Mouse (Mus musculus) MEL (cell line): ENCODE data around the gene Gm5965. TPM values are rescaled to one million over a fixed set of nuclear protein-coding genes. Genes with fewer than 3 reads are reported as not detected.

ENCODE experiments used
- DNase-seq: peaks from one replicate; pipeline ENCODE4 v3.0.0; 2011; ENCODE audit warnings: low read depth, low spot score
- H3K27ac ChIP-seq: 2 replicates; pipeline ENCODE4 v1.5.1; 2012; ENCODE audit warnings: low read depth, mild to moderate bottlenecking, control low read depth, low read length, moderate library complexity; ENCODE audit not compliant: control insufficient read depth
- H3K27me3 ChIP-seq, 2 experiments: fragments of 150-350 bp in 1 of 2; sonication (generic) in 1 of 2; 2 replicates each; pipeline ENCODE4 v1.6.1; 2012; ENCODE audit warnings: low read length in 2 of 2, mild to moderate bottlenecking in 2 of 2, improper control_type of control experiment in 1 of 2, moderate library complexity in 1 of 2; ENCODE audit not compliant: insufficient read depth in 2 of 2, control insufficient read depth in 1 of 2
- H3K36me3 ChIP-seq, 2 experiments: 2 replicates each; pipeline ENCODE4 v1.6.1; 2012 to 2014; ENCODE audit warnings: low read length in 2 of 2, improper control_type of control experiment in 1 of 2, inconsistent platforms in 1 of 2, mild to moderate bottlenecking in 1 of 2; ENCODE audit not compliant: insufficient read depth in 2 of 2, control insufficient read depth in 1 of 2
- H3K4me1 ChIP-seq, 2 experiments: fragments of 150-350 bp in 1 of 2; sonication (generic) in 1 of 2; 2 replicates each; pipeline ENCODE4 v1.6.1; 2012; ENCODE audit warnings: low read length in 2 of 2, improper control_type of control experiment in 1 of 2, mild to moderate bottlenecking in 1 of 2; ENCODE audit not compliant: insufficient read depth in 2 of 2, control insufficient read depth in 1 of 2
- H3K4me3 ChIP-seq, 2 experiments: fragments of 150-350 bp in 1 of 2; sonication (generic) in 1 of 2; 2 replicates each; pipeline ENCODE4 v1.5.1; 2012; ENCODE audit warnings: low read depth in 2 of 2, low read length in 2 of 2, mild to moderate bottlenecking in 2 of 2, moderate library complexity in 2 of 2, control low read depth in 1 of 2, improper control_type of control experiment in 1 of 2; ENCODE audit not compliant: control insufficient read depth in 1 of 2, insufficient read depth in 1 of 2
- H3K79me2 ChIP-seq: 2 replicates; pipeline ENCODE4 v1.6.1; 2012; ENCODE audit warnings: mild to moderate bottlenecking, low read length, moderate library complexity; ENCODE audit not compliant: control insufficient read depth, poor library complexity, insufficient read depth
- H3K9ac ChIP-seq: 2 replicates; pipeline ENCODE4 v1.6.1; 2012; ENCODE audit warnings: low read depth, mild to moderate bottlenecking, control low read depth, low read length, moderate library complexity; ENCODE audit not compliant: control insufficient read depth, poor library complexity, severe bottlenecking
- H3K9me3 ChIP-seq: fragments of 150-350 bp; sonication (generic); replicated peaks from 2 replicates; pipeline ENCODE4 v1.6.1; 2012; ENCODE audit warnings: mild to moderate bottlenecking, low read length, improper control_type of control experiment, moderate library complexity; ENCODE audit not compliant: insufficient read depth
- CHD1 ChIP-seq: IDR thresholded peaks from 2 replicates; pipeline ENCODE4 v1.6.1; 2012; ENCODE audit warnings: low read depth, mild to moderate bottlenecking, inconsistent platforms, low read length, improper control_type of control experiment
- E2F4 ChIP-seq: IDR thresholded peaks from 2 replicates; pipeline ENCODE4 v1.6.1; 2011; ENCODE audit warnings: low read depth, low read length, improper control_type of control experiment, borderline replicate concordance
- GABPA ChIP-seq: IDR thresholded peaks from 2 replicates; pipeline ENCODE4 v1.6.1; 2012; ENCODE audit warnings: low read depth, mild to moderate bottlenecking, inconsistent platforms, low read length, improper control_type of control experiment, moderate library complexity
- GATA1 ChIP-seq: IDR thresholded peaks from 2 replicates; pipeline ENCODE4 v1.6.1; 2011; ENCODE audit warnings: low read depth, low read length, improper control_type of control experiment
- MAFK ChIP-seq: IDR thresholded peaks from 2 replicates; pipeline ENCODE4 v1.6.1; 2011; ENCODE audit warnings: low read depth, mild to moderate bottlenecking, low read length, improper control_type of control experiment, borderline replicate concordance
- MEF2A ChIP-seq: IDR thresholded peaks from 2 replicates; pipeline ENCODE4 v1.6.1; 2014; ENCODE audit warnings: low read depth, mild to moderate bottlenecking, inconsistent platforms, low read length, improper control_type of control experiment; ENCODE audit not compliant: poor library complexity, insufficient replicate concordance, severe bottlenecking; ENCODE audit errors: extremely low read depth
- MYB ChIP-seq: IDR thresholded peaks from 2 replicates; pipeline ENCODE4 v1.6.1; 2011; ENCODE audit warnings: mild to moderate bottlenecking, low read depth, low read length, improper control_type of control experiment
- NELFE ChIP-seq: IDR thresholded peaks from 2 replicates; pipeline ENCODE4 v1.6.1; 2011; ENCODE audit warnings: low read depth, low read length, improper control_type of control experiment
- NRF1 ChIP-seq: IDR thresholded peaks from 2 replicates; pipeline ENCODE4 v1.6.1; 2014; ENCODE audit warnings: low read depth, mild to moderate bottlenecking, inconsistent platforms, low read length, improper control_type of control experiment, moderate library complexity; ENCODE audit not compliant: poor library complexity, insufficient read depth, severe bottlenecking
- POLR2A ChIP-seq, 2 experiments: IDR thresholded peaks; 2 replicates each; pipeline ENCODE4 v1.6.1; 2011 to 2012; ENCODE audit warnings: low read length in 2 of 2, mild to moderate bottlenecking in 2 of 2, control low read depth in 1 of 2, improper control_type of control experiment in 1 of 2, low read depth in 1 of 2, moderate library complexity in 1 of 2; ENCODE audit not compliant: control insufficient read depth in 1 of 2, insufficient read depth in 1 of 2, poor library complexity in 1 of 2
- RCOR1 ChIP-seq: IDR thresholded peaks from 2 replicates; pipeline ENCODE4 v1.6.1; 2012; ENCODE audit warnings: low read depth, mild to moderate bottlenecking, inconsistent platforms, low read length, improper control_type of control experiment
- SIN3A ChIP-seq: IDR thresholded peaks from 2 replicates; pipeline ENCODE4 v1.6.1; 2012; ENCODE audit warnings: low read length, improper control_type of control experiment, inconsistent platforms
- UBTF ChIP-seq: IDR thresholded peaks from 2 replicates; pipeline ENCODE4 v1.6.1; 2012; ENCODE audit warnings: low read depth, mild to moderate bottlenecking, inconsistent platforms, low read length, improper control_type of control experiment, moderate library complexity, borderline replicate concordance; ENCODE audit not compliant: insufficient read depth
- polyA plus RNA-seq, 2 experiments: library from polyadenylated mRNA; stranded (reverse) in 1 of 2; unstranded in 1 of 2; fragments of >175 nt in 1 of 2; fragments of >200 nt in 1 of 2; gene quantifications; 2 replicates each; pipeline versions ENCODE4 v1.2.1 to v1.2.4; 2012; ENCODE audit warnings: low replicate concordance in 2 of 2, low read depth in 1 of 2; ENCODE audit not compliant: insufficient read length in 2 of 2, insufficient read depth in 1 of 2, missing spikeins in 1 of 2
- total RNA-seq: library from RNA; depleted of rRNA; stranded (reverse); fragments of 300-350 nt; gene quantifications from 2 replicates; pipeline ENCODE4 v1.2.3, GENCODE M21; 2012; rRNA removed

Gm5965 gene
- total and polyA plus RNA-seq, 3 experiments, result not detected

- Histone ChIP-seq H3K4me1 (no peaks in the 10 kb centered on the region), H3K36me3 (no peaks in the 10 kb centered on the region), H3K9ac (no peak within 1 kb of the TSS), H3K4me3 (no peak within 1 kb of the TSS), H3K27me3 (no peaks in the 10 kb centered on the region), H3K9me3 (no peaks in the 10 kb centered on the region), H3K79me2 (no peaks in the 10 kb centered on the region), H3K27ac (no peak within 1 kb of the TSS)
- TF ChIP-seq MAFK (no peak), UBTF (no peak)
- DNase-seq, result no peak
These were observed 48.5 kb downstream of the Gm5965 start, which contains the start of gene Krtap14 for GRCm38 (mm10) chr16:88826095-88826652. TSS of gene Krtap14 (minus strand) at chr16:88826145.

- Histone ChIP-seq H3K79me2 (no peaks in the 10 kb centered on the region), H3K4me1 (no peaks in the 10 kb centered on the region)
- TF ChIP-seq E2F4 (no peak), MEF2A (no peak), CHD1 (no peak), MYB (no peak), NELFE (no peak), GABPA (no peak), NRF1 (no peak), RCOR1 (no peak), POLR2A (IDR thresholded peaks at IDR 0.05; ENCODE audit: control insufficient read depth in 1 of 2, insufficient read depth in 1 of 2, low read depth in 1 of 2, low read length in 2 of 2, poor library complexity in 1 of 2) (no peak), GATA1 (no peak), SIN3A (no peak)
- TF ChIP-seq, all 39 proteins: peak for 0
- no peaks in the 10 kb centered on the region for H3K27me3 ChIP-seq
- H3K27ac ChIP-seq, result no peak overlapping the region
- no peak for DNase-seq
- no peak overlapping the region for H3K9ac ChIP-seq
- no peaks in the 10 kb centered on the region for H3K36me3 ChIP-seq
- no peaks in the 10 kb centered on the region for H3K9me3 ChIP-seq
- no peak overlapping the region for H3K4me3 ChIP-seq
These were observed 49.3 kb downstream of the Gm5965 start for GRCm38 (mm10) chr16:88826978-88827377.

Other genes with a start within 250 kb of the Gm5965 start
- not detected in 2 replicates for gene Cldn8, start 214.7 kb upstream of the Gm5965 start, total RNA-seq
- gene Cldn8, start 214.7 kb upstream of the Gm5965 start, polyA plus RNA-seq, result not detected
- not detected in 2 replicates for gene Krtap24-1, start 165.6 kb upstream of the Gm5965 start, total RNA-seq
- not detected for gene Krtap24-1, start 165.6 kb upstream of the Gm5965 start, polyA plus RNA-seq
- not detected in 2 replicates for gene 2310079G19Rik, start 150.2 kb upstream of the Gm5965 start, total RNA-seq
- gene 2310079G19Rik, start 150.2 kb upstream of the Gm5965 start, polyA plus RNA-seq, result not detected
- gene Krtap26-1, start 130.1 kb upstream of the Gm5965 start, total RNA-seq, result not detected in 2 replicates
- not detected for gene Krtap26-1, start 130.1 kb upstream of the Gm5965 start, polyA plus RNA-seq
- gene Krtap27-1, start 106.2 kb upstream of the Gm5965 start, total RNA-seq, result not detected in 2 replicates
- gene Krtap27-1, start 106.2 kb upstream of the Gm5965 start, polyA plus RNA-seq, result not detected
- not detected in 2 replicates for gene 2310061N02Rik, start 69.9 kb upstream of the Gm5965 start, total RNA-seq
- not detected for gene 2310061N02Rik, start 69.9 kb upstream of the Gm5965 start, polyA plus RNA-seq
- not detected in 2 replicates for gene Krtap13-1, start 49.0 kb upstream of the Gm5965 start, total RNA-seq
- gene Krtap13-1, start 49.0 kb upstream of the Gm5965 start, polyA plus RNA-seq, result not detected
- gene Krtap13, start 26.3 kb upstream of the Gm5965 start, total RNA-seq, result not detected in 2 replicates
- not detected for gene Krtap13, start 26.3 kb upstream of the Gm5965 start, polyA plus RNA-seq
- gene 2310034C09Rik, start 19.0 kb upstream of the Gm5965 start, total RNA-seq, result not detected in 2 replicates
- gene 2310034C09Rik, start 19.0 kb upstream of the Gm5965 start, polyA plus RNA-seq, result not detected
- not detected in 2 replicates for gene 2310057N15Rik, start 3.7 kb upstream of the Gm5965 start, total RNA-seq
- gene 2310057N15Rik, start 3.7 kb upstream of the Gm5965 start, polyA plus RNA-seq, result not detected
- not detected in 2 replicates for gene Gm20741, start 34.3 kb downstream of the Gm5965 start, total RNA-seq
- gene Gm20741, start 34.3 kb downstream of the Gm5965 start, polyA plus RNA-seq, result not detected
- gene Krtap15, start 42.3 kb downstream of the Gm5965 start, total RNA-seq, result not detected in 2 replicates
- not detected for gene Krtap15, start 42.3 kb downstream of the Gm5965 start, polyA plus RNA-seq
- not detected in 2 replicates for gene Krtap14, start 48.2 kb downstream of the Gm5965 start, total RNA-seq
- not detected for gene Krtap14, start 48.2 kb downstream of the Gm5965 start, polyA plus RNA-seq
- gene Krtap19-1, start 91.5 kb downstream of the Gm5965 start, total RNA-seq, result not detected in 2 replicates
- not detected for gene Krtap19-1, start 91.5 kb downstream of the Gm5965 start, polyA plus RNA-seq
- gene Krtap19-2, start 96.4 kb downstream of the Gm5965 start, total RNA-seq, result not detected in 2 replicates
- not detected for gene Krtap19-2, start 96.4 kb downstream of the Gm5965 start, polyA plus RNA-seq
- gene Krtap19-3, start 100.1 kb downstream of the Gm5965 start, total RNA-seq, result not detected in 2 replicates
- gene Krtap19-3, start 100.1 kb downstream of the Gm5965 start, polyA plus RNA-seq, result not detected
- gene Krtap19-4, start 107.2 kb downstream of the Gm5965 start, total RNA-seq, result not detected in 2 replicates
- not detected for gene Krtap19-4, start 107.2 kb downstream of the Gm5965 start, polyA plus RNA-seq
- not detected in 2 replicates for gene Krtap19-5, start 118.6 kb downstream of the Gm5965 start, total RNA-seq
- not detected for gene Krtap19-5, start 118.6 kb downstream of the Gm5965 start, polyA plus RNA-seq
- not detected in 2 replicates for gene Krtap19-9b, start 154.4 kb downstream of the Gm5965 start, total RNA-seq
- not detected for gene Krtap19-9b, start 154.4 kb downstream of the Gm5965 start, polyA plus RNA-seq
- gene Krtap16-3, start 185.0 kb downstream of the Gm5965 start, total RNA-seq, result not detected in 2 replicates
- not detected for gene Krtap16-3, start 185.0 kb downstream of the Gm5965 start, polyA plus RNA-seq
- not detected in 2 replicates for gene Krtap22-2, start 232.9 kb downstream of the Gm5965 start, total RNA-seq
- not detected for gene Krtap22-2, start 232.9 kb downstream of the Gm5965 start, polyA plus RNA-seq
- gene Gm10229, start 237.4 kb downstream of the Gm5965 start, total RNA-seq, result not detected in 2 replicates
- not detected for gene Gm10229, start 237.4 kb downstream of the Gm5965 start, polyA plus RNA-seq